Comparison of ENCODE assay signal across 8 mouse cellular contexts in genomic region chr4:148039254-148040028, GRCm38 (mm10). TPM values are rescaled to one million over a fixed set of nuclear protein-coding genes. Genes with fewer than 3 reads are reported as not detected.
A peak's percentile ranks its signal among the peaks of the same experiment; 100 is the strongest.
DNase-seq lines count a peak whose midpoint lies in the region; ATAC-seq and TF ChIP-seq lines count a peak whose summit lies in the region.
"Had no signal": no experiment of that assay in that cellular context is flagged by ENCODE, and none has a peak within 500 bp of the region (broad histone marks: within the 10 kb centered on the region; RNA-seq: fewer than 3 reads in every experiment).

No protein-coding gene starts in this region.

- no peaks in the 10 kb centered on the region for H3K9me3 ChIP-seq in erythroblast, embryonic 14.5 days (ENCODE audit: control insufficient read depth, low read length)
- no peaks in the 10 kb centered on the region for H3K9me3 ChIP-seq in kidney, embryonic 15.5 days (replicated peaks)
- H3K9me3 ChIP-seq in midbrain, embryonic 16.5 days (replicated peaks; ENCODE audit: control insufficient read depth, low read length, poor library complexity, severe bottlenecking), result no peaks in the 10 kb centered on the region

- no peak for ATAC-seq in kidney, embryonic 15.5 days (replicated peaks; ENCODE audit: low FRiP score)
- ATAC-seq in midbrain, embryonic 16.5 days, result 0 out of 2 replicates have a peak, but pooled peaks have one; percentile 0

- TF ChIP-seq CTCF in lung, adult 2 months (IDR thresholded peaks at IDR 0.05; ENCODE audit: insufficient read depth, low read length), result no peak
- TF ChIP-seq CTCF in bone marrow macrophage, adult 2 months (IDR thresholded peaks at IDR 0.05; ENCODE audit: low read depth, low read length), result no peak

- peaks cover 15% of the 10 kb centered on the region for H3K4me1 ChIP-seq in lung, adult 2 months (ENCODE audit: control insufficient read depth, insufficient read depth, low read length)
- peaks cover 25% of the 10 kb centered on the region for H3K4me1 ChIP-seq in bone marrow macrophage, adult 2 months (ENCODE audit: control insufficient read depth, insufficient read depth, low read length)
- peaks cover 66% of the 10 kb centered on the region for H3K4me1 ChIP-seq in erythroblast, embryonic 14.5 days (ENCODE audit: control insufficient read depth)
- peaks cover 56% of the 10 kb centered on the region for H3K4me1 ChIP-seq in kidney, embryonic 15.5 days
- peaks cover 43% of the 10 kb centered on the region for H3K4me1 ChIP-seq in midbrain, embryonic 16.5 days (ENCODE audit: control insufficient read depth, insufficient read depth, low read length)

- peak overlapping the region; percentile 79 for H3K4me2 ChIP-seq in kidney, embryonic 15.5 days
- H3K4me2 ChIP-seq in midbrain, embryonic 16.5 days (ENCODE audit: low read length), result peak overlapping the region; percentile 85

- DNase-seq in lung, adult 2 months, result peak; percentile 23
- no peak for DNase-seq in lung, postnatal 36 days
- DNase-seq in ovary, postnatal 10 days (ENCODE audit: low spot score), result no peak

- no peaks in the 10 kb centered on the region for H3K27me3 ChIP-seq in erythroblast, embryonic 14.5 days (ENCODE audit: control insufficient read depth)
- no peaks in the 10 kb centered on the region for H3K27me3 ChIP-seq in kidney, embryonic 15.5 days
- no peaks in the 10 kb centered on the region for H3K27me3 ChIP-seq in midbrain, embryonic 16.5 days (ENCODE audit: control insufficient read depth, insufficient read depth, low read depth, low read length)

- no peak for TF ChIP-seq POLR2A in lung, adult 2 months (IDR thresholded peaks at IDR 0.05; ENCODE audit: borderline replicate concordance, extremely low read depth, low read depth, low read length)
- TF ChIP-seq POLR2A in bone marrow macrophage, adult 2 months (IDR thresholded peaks at IDR 0.05; ENCODE audit: borderline replicate concordance, low read depth, low read length), result no peak

- H3K36me3 ChIP-seq in erythroblast, embryonic 14.5 days (ENCODE audit: control insufficient read depth), result peaks cover 26% of the 10 kb centered on the region
- H3K36me3 ChIP-seq in kidney, embryonic 15.5 days, result peaks cover 31% of the 10 kb centered on the region
- H3K36me3 ChIP-seq in midbrain, embryonic 16.5 days (ENCODE audit: control insufficient read depth, insufficient read depth, low read length), result peaks cover 2% of the 10 kb centered on the region

- H3K27ac ChIP-seq in bone marrow macrophage, adult 2 months (ENCODE audit: insufficient read depth, low read depth, low read length), result peak overlapping the region; percentile 79
- H3K27ac ChIP-seq in kidney, embryonic 15.5 days, result peak overlapping the region; percentile 94
- peak overlapping the region; percentile 90 for H3K27ac ChIP-seq in midbrain, embryonic 16.5 days (ENCODE audit: low read length)

- H3K9ac ChIP-seq in kidney, embryonic 15.5 days, result peak overlapping the region; percentile 59
- peak overlapping the region; percentile 80 for H3K9ac ChIP-seq in midbrain, embryonic 16.5 days (ENCODE audit: low read depth, low read length)

- WGBS in lung, adult 2 months, result 16% methylated on average over 19 of the region's 19 CpGs
- 17% methylated on average over 19 of the region's 19 CpGs for WGBS in kidney, embryonic 15.5 days
- WGBS in midbrain, embryonic 16.5 days, result 16% methylated on average over 19 of the region's 19 CpGs

- peak overlapping the region; percentile 67 for H3K4me3 ChIP-seq in lung, adult 2 months (replicated peaks; ENCODE audit: extremely low read depth, low read depth, low read length)
- peak overlapping the region; percentile 79 for H3K4me3 ChIP-seq in bone marrow macrophage, adult 2 months (ENCODE audit: insufficient read depth, low read length)
- H3K4me3 ChIP-seq in erythroblast, embryonic 14.5 days (replicated peaks), result peak overlapping the region; percentile 88
- H3K4me3 ChIP-seq in kidney, embryonic 15.5 days (replicated peaks), result peak overlapping the region; percentile 77
- peak overlapping the region; percentile 72 for H3K4me3 ChIP-seq in midbrain, embryonic 16.5 days (ENCODE audit: low read depth, low read length)

RNA-seq across cellular contexts. Expression of gene Mthfr, which starts 0.6 kb away (rescaled TPM):
- 34.8 and 38.9 TPM in 2 replicates for polyA plus RNA-seq in lung, adult 2 months (2012; rRNA removed)
- polyA plus RNA-seq in bone marrow macrophage, adult 2 months (2012; ENCODE audit: insufficient read depth, insufficient read length, missing spikeins), result 59.0 and 67.2 TPM in 2 replicates
- polyA plus RNA-seq in erythroblast, embryonic 14.5 days (2012), result 1.9 and 2.8 TPM in 2 replicates
- polyA plus RNA-seq in kidney, embryonic 15.5 days (2015; fragmentation: Nextera tagmentation; extraction: Ambion mirVana), result 23.6 and 24.1 TPM in 2 replicates
- 21.5 and 22.2 TPM in 2 replicates for polyA plus RNA-seq in midbrain, embryonic 16.5 days (2015; fragmentation: Nextera tagmentation; extraction: Ambion mirVana)

RNA-seq across cellular contexts. Expression of gene Clcn6, which starts 0.8 kb away (rescaled TPM):
- 14.1 and 14.9 TPM in 2 replicates for polyA plus RNA-seq in lung, adult 2 months (2012; rRNA removed)
- polyA plus RNA-seq in bone marrow macrophage, adult 2 months (2012; ENCODE audit: insufficient read depth, insufficient read length, missing spikeins), result 8.2 and 9.0 TPM in 2 replicates
- polyA plus RNA-seq in erythroblast, embryonic 14.5 days (2012), result 0.11 and 0.29 TPM in 2 replicates
- 6.4 and 6.6 TPM in 2 replicates for polyA plus RNA-seq in kidney, embryonic 15.5 days (2015; fragmentation: Nextera tagmentation; extraction: Ambion mirVana)
- 36.5 and 36.9 TPM in 2 replicates for polyA plus RNA-seq in midbrain, embryonic 16.5 days (2015; fragmentation: Nextera tagmentation; extraction: Ambion mirVana)

RNA-seq across cellular contexts. Expression of gene Nppa, which starts 38.9 kb away (rescaled TPM):
- polyA plus RNA-seq in lung, adult 2 months (2012; rRNA removed), result 31.3 and 55.1 TPM in 2 replicates
- polyA plus RNA-seq in bone marrow macrophage, adult 2 months (2012; ENCODE audit: insufficient read depth, insufficient read length, missing spikeins), result not detected in 2 replicates
- not detected in 2 replicates for polyA plus RNA-seq in erythroblast, embryonic 14.5 days (2012)
- 0.31 TPM in 1 of 2 replicates, not detected in the other for polyA plus RNA-seq in kidney, embryonic 15.5 days (2015; fragmentation: Nextera tagmentation; extraction: Ambion mirVana)
- 2.4 and 3.3 TPM in 2 replicates for polyA plus RNA-seq in midbrain, embryonic 16.5 days (2015; fragmentation: Nextera tagmentation; extraction: Ambion mirVana)
- polyA plus RNA-seq: gonadal fat pad, adult 2 months had no signal

RNA-seq across cellular contexts. Expression of gene Agtrap, which starts 48.4 kb away (rescaled TPM):
- polyA plus RNA-seq in lung, adult 2 months (2012; rRNA removed), result 50.1 and 56.8 TPM in 2 replicates
- polyA plus RNA-seq in bone marrow macrophage, adult 2 months (2012; ENCODE audit: insufficient read depth, insufficient read length, missing spikeins), result 34.0 and 34.7 TPM in 2 replicates
- 0.17 and 0.30 TPM in 2 replicates for polyA plus RNA-seq in erythroblast, embryonic 14.5 days (2012)
- 20.6 and 24.4 TPM in 2 replicates for polyA plus RNA-seq in kidney, embryonic 15.5 days (2015; fragmentation: Nextera tagmentation; extraction: Ambion mirVana)
- 7.7 and 8.1 TPM in 2 replicates for polyA plus RNA-seq in midbrain, embryonic 16.5 days (2015; fragmentation: Nextera tagmentation; extraction: Ambion mirVana)

RNA-seq across cellular contexts. Expression of gene Nppb, which starts 53.9 kb away (rescaled TPM):
- polyA plus RNA-seq in lung, adult 2 months (2012; rRNA removed), result not detected in 2 replicates
- polyA plus RNA-seq in bone marrow macrophage, adult 2 months (2012; ENCODE audit: insufficient read depth, insufficient read length, missing spikeins), result not detected in 2 replicates
- not detected in 2 replicates for polyA plus RNA-seq in erythroblast, embryonic 14.5 days (2012)
- not detected in 2 replicates for polyA plus RNA-seq in kidney, embryonic 15.5 days (2015; fragmentation: Nextera tagmentation; extraction: Ambion mirVana)
- polyA plus RNA-seq in midbrain, embryonic 16.5 days (2015; fragmentation: Nextera tagmentation; extraction: Ambion mirVana), result not detected in 2 replicates
- polyA plus RNA-seq: gonadal fat pad, adult 2 months had no signal
